Mouse (Mus musculus) myocyte (in vitro differentiated cells): ENCODE measurements around the gene Ydjc. TPM values are rescaled to one million over a fixed set of nuclear protein-coding genes. Genes with fewer than 3 reads are reported as not detected.
A peak's percentile ranks its signal among the peaks of the same experiment; 100 is the strongest.

Experiments
- H3K27me3 ChIP-seq: one replicate; pipeline ENCODE4 v1.6.1; 2011; ENCODE audit not compliant: control insufficient read depth, insufficient read depth, insufficient read length
- H3K36me3 ChIP-seq: one replicate; pipeline ENCODE4 v1.6.1; 2011; ENCODE audit not compliant: control insufficient read depth, insufficient read depth
- H3K4me2 ChIP-seq: one replicate; pipeline ENCODE4 v1.6.1; 2011; ENCODE audit warnings: low read depth, control low read depth
- H3K4me3 ChIP-seq: one replicate; pipeline ENCODE4 v1.5.1; 2011; ENCODE audit warnings: mild to moderate bottlenecking, control low read depth, moderate library complexity
- H3K79me2 ChIP-seq: one replicate; pipeline ENCODE4 v1.6.1; 2011; ENCODE audit not compliant: control insufficient read depth, insufficient read depth
- H3ac ChIP-seq: one replicate; pipeline ENCODE4 v1.6.1; 2011; ENCODE audit not compliant: control insufficient read depth, insufficient read length
- CEBPB ChIP-seq: IDR thresholded peaks from 2 replicates; pipeline ENCODE4 v1.6.1; 2011; ENCODE audit warnings: mild to moderate bottlenecking, moderate library complexity; ENCODE audit not compliant: poor library complexity, insufficient read depth, severe bottlenecking
- E2F4 ChIP-seq: IDR thresholded peaks from one replicate; pipeline ENCODE4 v1.6.1; 2011; ENCODE audit warnings: mild to moderate bottlenecking, control low read depth, moderate library complexity; ENCODE audit not compliant: insufficient read depth
- MAX ChIP-seq: IDR thresholded peaks from one replicate; pipeline ENCODE4 v1.6.1; 2011; ENCODE audit warnings: low read depth, mild to moderate bottlenecking, control low read depth
- MYOD1 ChIP-seq, 3 experiments: IDR thresholded peaks; one replicate each; pipeline ENCODE4 v1.6.1; 2011; ENCODE audit warnings: control low read depth in 2 of 3, low read depth in 2 of 3, mild to moderate bottlenecking in 2 of 3, moderate library complexity in 1 of 3; ENCODE audit not compliant: insufficient read length in 2 of 3, control insufficient read depth in 1 of 3
- MYOG ChIP-seq, 3 experiments: IDR thresholded peaks; one replicate each; pipeline ENCODE4 v1.6.1; 2011; ENCODE audit warnings: control low read depth in 2 of 3, low read depth in 2 of 3, mild to moderate bottlenecking in 2 of 3; ENCODE audit not compliant: insufficient read length in 2 of 3, control insufficient read depth in 1 of 3, insufficient read depth in 1 of 3
- POLR2A ChIP-seq: IDR thresholded peaks from one replicate; pipeline ENCODE4 v1.6.1; 2011; ENCODE audit warnings: low read depth, mild to moderate bottlenecking, control low read depth, moderate library complexity; ENCODE audit not compliant: insufficient read length
- POLR2AphosphoS2 ChIP-seq: IDR thresholded peaks from one replicate; pipeline ENCODE4 v1.6.1; 2011; ENCODE audit warnings: low read depth, control low read depth; ENCODE audit not compliant: insufficient read length
- REST ChIP-seq: IDR thresholded peaks from one replicate; pipeline ENCODE4 v1.6.1; 2011; ENCODE audit warnings: mild to moderate bottlenecking, control low read depth, moderate library complexity; ENCODE audit not compliant: insufficient read depth, insufficient read length
- SRF ChIP-seq: IDR thresholded peaks from one replicate; pipeline ENCODE4 v1.6.1; 2011; ENCODE audit warnings: low read depth; ENCODE audit not compliant: control insufficient read depth, insufficient read length
- TCF12 ChIP-seq: IDR thresholded peaks from one replicate; pipeline ENCODE4 v1.6.1; 2011; ENCODE audit warnings: mild to moderate bottlenecking, control low read depth; ENCODE audit not compliant: poor library complexity, insufficient read depth, severe bottlenecking
- TCF3 ChIP-seq: IDR thresholded peaks from one replicate; pipeline ENCODE4 v1.6.1; 2011; ENCODE audit warnings: low read depth, control low read depth; ENCODE audit not compliant: insufficient read length
- USF1 ChIP-seq: IDR thresholded peaks from one replicate; pipeline ENCODE4 v1.6.1; 2011; ENCODE audit warnings: low read depth, mild to moderate bottlenecking, control low read depth, moderate library complexity
- polyA plus RNA-seq: library from polyadenylated mRNA; unstranded; fragments of >200 nt; fragmentation: generic; extraction: Trizol; gene quantifications from one replicate; pipeline ENCODE4 v1.2.1, GENCODE M21; 2012; ENCODE audit warnings: missing spikeins

Ydjc gene
- polyA plus RNA-seq, 1 experiment, result 8.2 TPM

DNA sequence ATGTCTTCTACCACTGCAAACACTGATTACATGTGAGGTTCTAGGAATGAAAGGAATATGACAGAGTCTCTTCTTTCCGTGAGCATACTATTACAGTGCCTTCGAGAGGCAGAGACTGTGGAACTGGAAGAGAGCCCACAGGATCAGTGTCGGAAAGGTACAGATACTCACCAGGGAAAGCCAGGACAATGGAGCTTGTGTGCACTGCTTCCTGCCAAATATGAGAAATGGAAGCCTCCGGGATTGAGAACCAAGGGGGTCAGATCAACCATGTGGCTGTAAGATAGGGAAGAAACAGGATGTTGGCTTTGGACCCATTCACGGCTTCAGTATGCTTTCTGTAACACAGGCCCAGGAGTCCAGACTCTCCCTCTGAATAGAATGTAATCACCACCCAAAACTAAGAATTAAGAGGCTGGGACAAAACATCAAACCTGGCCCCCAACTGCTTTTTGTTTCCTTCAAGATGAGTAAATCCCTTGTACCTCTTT, 27.1 kb upstream of the Ydjc start:
- no peaks in the 10 kb centered on the region for H3K79me2 ChIP-seq
- H3K4me2 ChIP-seq, result no peak overlapping the region
- no peak overlapping the region for H3K4me3 ChIP-seq
- H3K36me3 ChIP-seq, result no peaks in the 10 kb centered on the region
- TF ChIP-seq TCF3 (no peak), REST (no peak), MYOG (IDR thresholded peaks at IDR 0.05; ENCODE audit: control insufficient read depth in 1 of 3, insufficient read depth in 1 of 3, insufficient read length in 2 of 3, low read depth in 2 of 3) (no peak), USF1 (no peak), POLR2AphosphoS2 (no peak), POLR2A (no peak), CEBPB (no peak), MAX (no peak)
- no peak overlapping the region for H3ac ChIP-seq
- H3K27me3 ChIP-seq, result no peaks in the 10 kb centered on the region

- H3K79me2 ChIP-seq, result no peaks in the 10 kb centered on the region
- no peak overlapping the region for H3K4me3 ChIP-seq
- H3K36me3 ChIP-seq, result no peaks in the 10 kb centered on the region
These were observed 22.9 kb upstream of the Ydjc start for GRCm38 (mm10) chr16:17121569-17121968.

GRCm38 (mm10) chr16:17124119-17124870, 20.1 kb upstream of the Ydjc start:
- Histone ChIP-seq H3K27me3 (no peaks in the 10 kb centered on the region), H3K4me2 (peak overlapping the region; percentile 83), H3K36me3 (no peaks in the 10 kb centered on the region), H3K4me3 (peak overlapping the region; percentile 56), H3ac (no peak overlapping the region), H3K79me2 (no peaks in the 10 kb centered on the region)
- TF ChIP-seq POLR2A (no peak), USF1 (no peak)

More at GRCm38 (mm10) chr16:17121569-17121968, 22.9 kb upstream of the Ydjc start:
- Histone ChIP-seq H3ac (no peak overlapping the region), H3K27me3 (no peaks in the 10 kb centered on the region), H3K4me2 (no peak overlapping the region)
- TF ChIP-seq POLR2AphosphoS2 (no peak), POLR2A (no peak), TCF3 (no peak), MYOD1 (IDR thresholded peaks at IDR 0.05; ENCODE audit: control insufficient read depth in 1 of 3, insufficient read length in 2 of 3, low read depth in 2 of 3) (no peak), TCF12 (no peak), CEBPB (no peak), MYOG (IDR thresholded peaks at IDR 0.05; ENCODE audit: control insufficient read depth in 1 of 3, insufficient read depth in 1 of 3, insufficient read length in 2 of 3, low read depth in 2 of 3) (no peak), MAX (no peak), REST (no peak), SRF (no peak), USF1 (no peak), E2F4 (no peak)

- no peaks in the 10 kb centered on the region for H3K36me3 ChIP-seq
These were observed 19.4 kb upstream of the Ydjc start, which contains the start of gene 2610318N02Rik for GRCm38 (mm10) chr16:17124871-17125520. Gene 2610318N02Rik (minus strand): TSS chr16:17125167.

GRCm38 (mm10) chr16:17127292-17127691, 17.1 kb upstream of the Ydjc start:
- Histone ChIP-seq H3K36me3 (no peaks in the 10 kb centered on the region), H3K4me2 (no peak overlapping the region), H3K79me2 (no peaks in the 10 kb centered on the region), H3K4me3 (no peak overlapping the region), H3ac (no peak overlapping the region), H3K27me3 (no peaks in the 10 kb centered on the region)
- no peak for TF ChIP-seq USF1
- no peak for TF ChIP-seq TCF3
- no peak for TF ChIP-seq MAX
- TF ChIP-seq SRF, result no peak
- TF ChIP-seq MYOG (IDR thresholded peaks at IDR 0.05; ENCODE audit: control insufficient read depth in 1 of 3, insufficient read depth in 1 of 3, insufficient read length in 2 of 3, low read depth in 2 of 3), result no peak
- no peak for TF ChIP-seq MYOD1 (IDR thresholded peaks at IDR 0.05; ENCODE audit: control insufficient read depth in 1 of 3, insufficient read length in 2 of 3, low read depth in 2 of 3)
- no peak for TF ChIP-seq REST
- no peak for TF ChIP-seq E2F4
- no peak for TF ChIP-seq POLR2AphosphoS2

More at GRCm38 (mm10) chr16:17124871-17125520, 19.4 kb upstream of the Ydjc start, which contains the start of gene 2610318N02Rik:
- Histone ChIP-seq H3K27me3 (no peaks in the 10 kb centered on the region), H3ac (no peak within 1 kb of the TSS), H3K4me3 (peak within 1 kb of the TSS; percentile 56), H3K79me2 (no peaks in the 10 kb centered on the region), H3K4me2 (peak within 1 kb of the TSS; percentile 83)
- peak; percentile 29 for TF ChIP-seq MAX
- peak; percentile 42 for TF ChIP-seq E2F4
- no peak for TF ChIP-seq USF1
- TF ChIP-seq POLR2AphosphoS2, result peak; percentile 85
- no peak for TF ChIP-seq REST
- no peak for TF ChIP-seq TCF12
- peak; percentile 78 for TF ChIP-seq POLR2A
- no peak for TF ChIP-seq TCF3
